Mouse (Mus musculus): ENCODE data around the gene Tesc.

Tesc gene

GRCm38 (mm10) chr5:118015669-118016068, 11.9 kb upstream of the Tesc start:
- no peak for DNase-seq (ENCODE audit: low read depth, low spot score)

- DNase-seq (ENCODE audit: low read depth, low spot score): no peak
Observed at GRCm38 (mm10) chr5:118017527-118017926, 10.0 kb upstream of the Tesc start.

GRCm38 (mm10) chr5:118019905-118020304, 7.6 kb upstream of the Tesc start:
- DNase-seq (ENCODE audit: low read depth, low spot score): no peak

- no peak for DNase-seq (ENCODE audit: low read depth, low spot score)
Observed at GRCm38 (mm10) chr5:118023053-118023452, 4.5 kb upstream of the Tesc start.

- DNase-seq (ENCODE audit: low read depth, low spot score): no peak
Observed at GRCm38 (mm10) chr5:118025880-118026279, 1.7 kb upstream of the Tesc start.

GRCm38 (mm10) chr5:118026343-118026742, 1.2 kb upstream of the Tesc start:
- no peak for DNase-seq (ENCODE audit: low read depth, low spot score)

- DNase-seq (ENCODE audit: low read depth, low spot score): no peak
Observed at GRCm38 (mm10) chr5:118027101-118027697, 344 bp upstream of the Tesc start.

GRCm38 (mm10) chr5:118028191-118029034, 870 bp downstream of the Tesc start:
- no peak for DNase-seq (ENCODE audit: low read depth, low spot score)

GRCm38 (mm10) chr5:118029035-118029408, 1.5 kb downstream of the Tesc start:
- DNase-seq (ENCODE audit: low read depth, low spot score): no peak

- no peak for DNase-seq (ENCODE audit: low read depth, low spot score)
Observed at GRCm38 (mm10) chr5:118029420-118029819, 1.9 kb downstream of the Tesc start.

- DNase-seq (ENCODE audit: low read depth, low spot score): no peak
Observed at GRCm38 (mm10) chr5:118030022-118030675, 2.6 kb downstream of the Tesc start.

GRCm38 (mm10) chr5:118031059-118031458, 3.5 kb downstream of the Tesc start:
- DNase-seq (ENCODE audit: low read depth, low spot score): no peak

- DNase-seq (ENCODE audit: low read depth, low spot score): no peak
Observed at GRCm38 (mm10) chr5:118031508-118031907, 4.0 kb downstream of the Tesc start.

GRCm38 (mm10) chr5:118033328-118033727, 5.8 kb downstream of the Tesc start:
- no peak for DNase-seq (ENCODE audit: low read depth, low spot score)

GRCm38 (mm10) chr5:118033740-118034139, 6.2 kb downstream of the Tesc start:
- DNase-seq (ENCODE audit: low read depth, low spot score): no peak

GRCm38 (mm10) chr5:118034632-118035031, 7.1 kb downstream of the Tesc start:
- DNase-seq (ENCODE audit: low read depth, low spot score): no peak

GRCm38 (mm10) chr5:118035786-118036185, 8.2 kb downstream of the Tesc start:
- DNase-seq (ENCODE audit: low read depth, low spot score): no peak

GRCm38 (mm10) chr5:118036888-118037797, 9.6 kb downstream of the Tesc start:
- DNase-seq (ENCODE audit: low read depth, low spot score): no peak

GRCm38 (mm10) chr5:118037798-118038484, 10.4 kb downstream of the Tesc start:
- no peak for DNase-seq (ENCODE audit: low read depth, low spot score)

GRCm38 (mm10) chr5:118039241-118039668, 11.7 kb downstream of the Tesc start:
- DNase-seq (ENCODE audit: low read depth, low spot score): no peak

GRCm38 (mm10) chr5:118042599-118042998, 15.1 kb downstream of the Tesc start:
- no peak for DNase-seq (ENCODE audit: low read depth, low spot score)

Measured in c-Kit-negative CD71-positive TER-119-positive erythroid progenitor cells, embryonic 14.5 days (primary cell).